Mouse (Mus musculus) spleen, adult 2 months (tissue): ENCODE results near the gene Nedd8. TPM values are rescaled to one million over a fixed set of nuclear protein-coding genes. Genes with fewer than 3 reads are reported as not detected.

Experiments used
- DNase-seq, 2 experiments: peaks; one replicate each; pipeline versions ENCODE4 v3.0.0 to v3.0.0-alpha.2; 2012 to 2021; ENCODE audit warnings: low spot score in 2 of 2, low read depth in 1 of 2
- H3K27ac ChIP-seq: fragments of 200-500 bp; 2 replicates; pipeline ENCODE4 v1.5.1; 2012; ENCODE audit warnings: low read length, inconsistent platforms; ENCODE audit not compliant: insufficient read depth
- H3K27me3 ChIP-seq: fragments of 200-500 bp; 2 replicates; pipeline ENCODE4 v1.6.1; 2012; ENCODE audit warnings: mild to moderate bottlenecking, moderate library complexity, low read length, inconsistent platforms; ENCODE audit not compliant: control insufficient read depth, insufficient read depth
- H3K36me3 ChIP-seq: fragments of 200-500 bp; 2 replicates; pipeline ENCODE4 v1.6.1; 2012; ENCODE audit warnings: mild to moderate bottlenecking, low read length, inconsistent platforms; ENCODE audit not compliant: control insufficient read depth, insufficient read depth
- H3K4me1 ChIP-seq: fragments of 200-500 bp; 2 replicates; pipeline ENCODE4 v1.6.1; 2011; ENCODE audit warnings: inconsistent platforms; ENCODE audit not compliant: control insufficient read depth, insufficient read depth, insufficient read length
- H3K4me3 ChIP-seq: fragments of 200-500 bp; 2 replicates; pipeline ENCODE4 v1.5.1; 2011; ENCODE audit warnings: mild to moderate bottlenecking, inconsistent platforms; ENCODE audit not compliant: insufficient read depth, insufficient read length; ENCODE audit errors: extremely low read depth
- CTCF ChIP-seq: fragments of 200-500 bp; IDR thresholded peaks from 2 replicates; pipeline ENCODE4 v1.5.1; 2011; ENCODE audit warnings: mild to moderate bottlenecking, inconsistent platforms; ENCODE audit not compliant: insufficient read depth, insufficient read length, insufficient replicate concordance; ENCODE audit errors: extremely low read depth
- POLR2A ChIP-seq: fragments of 200-500 bp; IDR thresholded peaks from 2 replicates; pipeline ENCODE4 v1.6.1; 2011; ENCODE audit warnings: low read depth, low read length, inconsistent platforms
- WGBS: fragments of 180-500 bp; shearing (Covaris S2); methylation state at CpG from one replicate; pipeline ENCODE4 v1.1.7; 2018; 5-methylcytosine and 5-hydroxymethylcytosine counted together
- polyA plus RNA-seq: library from polyadenylated mRNA; depleted of rRNA; stranded (reverse); fragments of >200 nt; gene quantifications from 2 replicates; pipeline ENCODE4 v1.2.3, GENCODE M21; 2012

Nedd8 gene
- polyA plus RNA-seq, 1 experiment = 177 TPM

GRCm38 (mm10) chr14:55702761-55703160 is 30.8 kb upstream of the Nedd8 start:
- no peaks in the 10 kb centered on the region for H3K4me1 ChIP-seq
- no peak for TF ChIP-seq CTCF
- no peak for TF ChIP-seq POLR2A
- DNase-seq = no peak
- H3K36me3 ChIP-seq = no peaks in the 10 kb centered on the region
- H3K27me3 ChIP-seq = no peaks in the 10 kb centered on the region
- no peak overlapping the region for H3K27ac ChIP-seq
- WGBS = 90% methylated on average over 6 of the region's 6 CpGs
- no peak overlapping the region for H3K4me3 ChIP-seq

DNA sequence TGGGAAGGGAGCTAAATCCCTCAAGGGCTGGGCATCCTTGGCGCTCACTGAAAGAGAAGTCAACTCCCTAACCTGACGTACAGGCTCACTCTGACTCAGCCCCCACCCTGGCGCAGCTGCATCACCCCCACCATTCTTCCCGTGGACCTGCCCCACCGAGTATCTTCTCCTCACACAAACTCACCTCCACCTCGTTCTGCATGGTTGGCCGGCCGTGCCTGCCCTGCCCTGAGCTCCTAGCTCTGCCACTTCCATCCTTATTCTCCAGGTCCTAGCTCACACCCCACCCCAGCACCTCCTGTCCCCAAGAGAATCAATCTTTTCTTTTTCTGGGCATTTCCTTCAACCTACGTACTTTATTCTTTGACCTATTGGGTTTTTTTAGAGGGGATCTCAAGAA is 29.2 kb upstream of the Nedd8 start:
- no peaks in the 10 kb centered on the region for H3K4me1 ChIP-seq
- TF ChIP-seq POLR2A = no peak
- TF ChIP-seq CTCF = no peak
- no peak for DNase-seq
- 80% methylated on average over 9 of the region's 9 CpGs for WGBS
- no peak overlapping the region for H3K27ac ChIP-seq
- H3K4me3 ChIP-seq = no peak overlapping the region
- H3K36me3 ChIP-seq = no peaks in the 10 kb centered on the region
- H3K27me3 ChIP-seq = no peaks in the 10 kb centered on the region

GRCm38 (mm10) chr14:55697226-55697625 is 25.3 kb upstream of the Nedd8 start:
- H3K27me3 ChIP-seq = no peaks in the 10 kb centered on the region
- no peaks in the 10 kb centered on the region for H3K4me1 ChIP-seq
- WGBS = 56% methylated on average over 4 of the region's 4 CpGs
- no peak overlapping the region for H3K4me3 ChIP-seq
- H3K27ac ChIP-seq = no peak overlapping the region
- no peak for DNase-seq
- TF ChIP-seq CTCF (no peak), POLR2A (no peak)
- no peaks in the 10 kb centered on the region for H3K36me3 ChIP-seq

DNA sequence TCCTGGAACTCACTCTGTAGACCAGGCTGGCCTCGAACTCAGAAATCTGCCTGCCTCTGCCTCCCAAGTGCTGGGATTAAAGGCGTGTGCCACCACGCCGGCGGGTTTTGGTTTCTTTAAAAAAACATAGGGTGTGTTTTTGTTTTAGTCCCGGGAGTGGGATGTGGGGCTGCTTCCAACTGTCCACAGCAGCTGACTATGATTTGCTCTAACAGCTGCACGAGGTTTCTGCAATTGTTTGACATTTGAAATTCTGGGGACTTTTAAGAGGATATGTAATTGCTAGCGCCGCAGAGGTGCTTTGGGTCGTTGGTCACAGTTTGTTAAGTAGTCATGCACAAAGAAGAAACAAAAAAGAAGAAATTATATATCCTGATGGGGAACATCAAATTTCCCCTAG is 17.5 kb upstream of the Nedd8 start:
- TF ChIP-seq CTCF = no peak
- no peak for TF ChIP-seq POLR2A
- H3K4me3 ChIP-seq = no peak overlapping the region
- H3K27ac ChIP-seq = no peak overlapping the region
- H3K4me1 ChIP-seq = no peaks in the 10 kb centered on the region
- no peak for DNase-seq
- no peaks in the 10 kb centered on the region for H3K36me3 ChIP-seq
- WGBS = 75% methylated on average over 10 of the region's 10 CpGs
- no peaks in the 10 kb centered on the region for H3K27me3 ChIP-seq

DNA sequence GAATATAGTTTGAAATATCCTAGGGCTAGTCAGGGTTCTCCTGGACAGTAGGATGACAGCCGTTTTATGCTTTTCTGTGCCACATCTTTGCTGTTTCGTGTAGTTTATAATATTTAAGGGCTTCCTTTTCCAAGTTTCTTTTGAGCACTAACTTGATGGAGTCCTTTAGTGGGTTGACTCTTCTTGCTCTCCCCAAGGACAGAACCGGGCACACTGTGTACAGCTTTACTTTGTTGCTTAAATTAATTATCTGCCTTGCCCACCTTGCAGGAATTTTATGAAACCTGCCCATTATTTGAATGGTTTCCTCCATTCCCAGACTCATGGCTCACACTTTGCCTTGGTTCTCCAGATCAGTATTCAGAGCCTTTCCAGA is 10.2 kb upstream of the Nedd8 start:
- no peak for DNase-seq
- peak overlapping the region; percentile 74 for H3K4me3 ChIP-seq
- WGBS = 8% methylated on average over 3 of the region's 3 CpGs
- peaks cover 18% of the 10 kb centered on the region for H3K36me3 ChIP-seq
- H3K4me1 ChIP-seq = peaks cover 3% of the 10 kb centered on the region; the same call in 1 of the 2 replicates
- TF ChIP-seq CTCF (no peak), POLR2A (no peak)
- no peak overlapping the region for H3K27ac ChIP-seq
- no peaks in the 10 kb centered on the region for H3K27me3 ChIP-seq

DNA sequence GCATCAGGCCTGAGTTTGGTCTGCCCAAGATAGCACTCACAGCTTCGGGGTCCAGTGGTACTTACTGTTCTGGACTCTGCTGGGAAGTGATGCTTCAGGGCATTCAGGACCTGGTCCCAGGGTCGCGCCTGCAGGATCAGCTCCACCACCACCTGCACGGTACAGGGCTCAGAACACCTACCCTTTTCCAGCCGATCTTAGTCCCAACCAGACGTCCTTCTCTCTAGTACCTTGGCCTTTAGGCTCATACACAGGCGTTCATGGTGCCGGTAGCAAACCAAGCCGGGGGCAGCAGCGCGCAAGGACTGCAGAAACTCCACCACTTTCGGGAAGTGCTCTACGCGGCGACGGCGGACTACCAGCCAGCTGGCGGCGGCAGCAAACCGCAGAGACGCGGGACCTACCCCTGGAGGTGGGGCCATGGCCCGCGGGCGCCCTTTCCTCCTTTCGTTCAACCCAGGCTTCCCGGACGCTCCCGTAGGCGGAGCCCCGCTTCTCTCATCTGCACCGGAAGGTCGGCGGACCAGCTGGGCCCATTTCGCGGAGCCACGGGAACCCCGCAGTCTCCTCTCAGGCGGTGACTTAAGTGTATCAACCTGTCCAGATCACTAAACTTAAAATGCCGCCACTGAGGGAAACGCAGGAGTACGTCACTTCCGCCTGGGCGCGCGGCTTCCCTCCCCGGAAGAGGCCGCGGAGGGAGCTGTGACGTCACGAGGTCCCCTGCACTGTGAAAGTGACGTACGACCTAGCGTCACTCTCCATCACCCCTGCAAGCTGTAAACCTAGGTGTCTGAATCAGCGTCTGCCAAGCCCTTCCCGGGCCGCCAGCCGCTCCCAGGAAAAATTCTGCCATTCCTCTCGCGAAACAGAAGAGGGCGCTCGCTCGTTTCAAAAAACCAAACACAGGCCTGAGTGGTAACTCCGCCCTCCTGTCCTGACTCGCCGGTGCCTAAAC is 9.5 kb upstream of the Nedd8 start, which contains the start of gene Tinf2:
Gene Tinf2, minus strand, starts transcription at position 661 of the 958 bp plus-strand sequence.
- H3K27ac ChIP-seq = peak within 1 kb of the TSS; percentile 90
- WGBS = under 1% methylated on average over 66 of the region's 66 CpGs
- peaks cover 20% of the 10 kb centered on the region for H3K36me3 ChIP-seq
- TF ChIP-seq CTCF (peak; percentile 64; the same call in 1 of the 2 replicates), POLR2A (no peak)
- H3K4me1 ChIP-seq = peaks cover 3% of the 10 kb centered on the region; the same call in 1 of the 2 replicates
- H3K4me3 ChIP-seq = peak within 1 kb of the TSS; percentile 74
- peak; percentile 88 to 94 for DNase-seq
- no peaks in the 10 kb centered on the region for H3K27me3 ChIP-seq

- WGBS = 65% methylated on average over 4 of the region's 4 CpGs
- no peak for DNase-seq
Observed at GRCm38 (mm10) chr14:55677615-55678014, 5.7 kb upstream of the Nedd8 start.

More at GRCm38 (mm10) chr14:55677615-55678014, 5.7 kb upstream of the Nedd8 start:
- TF ChIP-seq POLR2A (no peak), CTCF (no peak)
- H3K4me1 ChIP-seq = peaks cover 5% of the 10 kb centered on the region; the same call in 1 of the 2 replicates
- H3K27me3 ChIP-seq = no peaks in the 10 kb centered on the region
- no peak overlapping the region for H3K4me3 ChIP-seq
- H3K36me3 ChIP-seq = peaks cover 21% of the 10 kb centered on the region
- no peak overlapping the region; the same call in 1 of the 2 replicates for H3K27ac ChIP-seq
